Mouse (Mus musculus): ENCODE results near the gene Olfr1297.

The Olfr1297 gene

DNA sequence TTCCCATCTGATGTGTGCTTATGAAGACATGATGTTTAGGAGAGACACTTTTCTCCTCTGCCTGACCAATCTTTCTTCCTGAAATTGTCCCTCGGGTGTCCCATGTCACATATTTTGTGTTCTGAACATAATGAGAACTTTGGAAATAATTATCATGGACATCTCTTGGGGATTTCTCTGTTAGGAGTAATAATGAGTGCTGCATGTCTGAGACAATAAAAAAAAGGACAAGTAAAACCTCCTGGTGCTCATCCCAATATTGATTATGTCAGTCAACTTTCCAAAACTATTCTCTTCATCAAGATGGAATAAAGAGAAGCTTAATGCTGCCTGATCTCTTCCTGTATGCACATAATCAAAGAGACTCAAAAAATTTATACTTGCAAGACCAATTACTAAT, at the start of gene Olfr1297:
TSS of gene Olfr1297 (minus strand) at position 101 of the 400 bp plus-strand sequence.
- no peak for DNase-seq (ENCODE audit: low read depth, low spot score)

DNA sequence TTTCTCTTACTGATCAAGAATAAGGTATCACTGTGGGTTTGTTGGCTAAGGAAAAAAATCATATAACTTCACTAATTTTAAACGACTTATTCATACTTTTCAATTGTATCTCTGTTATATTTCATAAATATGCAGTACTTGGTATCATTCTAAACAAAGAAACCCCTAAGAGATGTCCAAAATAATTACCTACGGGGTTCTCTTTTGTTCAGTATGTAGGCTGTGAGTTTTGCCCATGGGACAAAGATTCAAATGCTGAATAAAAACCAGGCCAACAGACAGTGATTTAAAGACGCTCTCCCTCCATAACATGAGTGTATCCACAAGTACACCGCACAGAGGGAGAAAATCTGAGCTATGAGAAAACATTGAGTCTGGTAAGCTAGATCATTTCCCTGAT, 34.8 kb upstream of the Olfr1297 start, which contains the start of gene Olfr1299:
TSS of gene Olfr1299 (plus strand) at position 301 of the 400 bp plus-strand sequence.
- no peak for DNase-seq (ENCODE audit: low read depth, low spot score)

- no peak for DNase-seq (ENCODE audit: low read depth, low spot score)
These were observed 22.8 kb upstream of the Olfr1297 start, which contains the start of gene Olfr1298 for GRCm38 (mm10) chr2:111649101-111649500. Gene Olfr1298 (minus strand): TSS chr2:111649201.

GRCm38 (mm10) chr2:111569581-111569980, 56.7 kb downstream of the Olfr1297 start, which contains the start of gene Olfr1295:
Gene Olfr1295 (minus strand): TSS chr2:111569681.
- DNase-seq (ENCODE audit: low read depth, low spot score), result no peak
